Mouse (Mus musculus) cerebellum, adult 11 months (tissue): ENCODE data around the gene Actl6a.

Experiments used
- DNase-seq: peaks from one replicate; pipeline ENCODE4 v3.0.0; 2022

The Actl6a gene

DNA sequence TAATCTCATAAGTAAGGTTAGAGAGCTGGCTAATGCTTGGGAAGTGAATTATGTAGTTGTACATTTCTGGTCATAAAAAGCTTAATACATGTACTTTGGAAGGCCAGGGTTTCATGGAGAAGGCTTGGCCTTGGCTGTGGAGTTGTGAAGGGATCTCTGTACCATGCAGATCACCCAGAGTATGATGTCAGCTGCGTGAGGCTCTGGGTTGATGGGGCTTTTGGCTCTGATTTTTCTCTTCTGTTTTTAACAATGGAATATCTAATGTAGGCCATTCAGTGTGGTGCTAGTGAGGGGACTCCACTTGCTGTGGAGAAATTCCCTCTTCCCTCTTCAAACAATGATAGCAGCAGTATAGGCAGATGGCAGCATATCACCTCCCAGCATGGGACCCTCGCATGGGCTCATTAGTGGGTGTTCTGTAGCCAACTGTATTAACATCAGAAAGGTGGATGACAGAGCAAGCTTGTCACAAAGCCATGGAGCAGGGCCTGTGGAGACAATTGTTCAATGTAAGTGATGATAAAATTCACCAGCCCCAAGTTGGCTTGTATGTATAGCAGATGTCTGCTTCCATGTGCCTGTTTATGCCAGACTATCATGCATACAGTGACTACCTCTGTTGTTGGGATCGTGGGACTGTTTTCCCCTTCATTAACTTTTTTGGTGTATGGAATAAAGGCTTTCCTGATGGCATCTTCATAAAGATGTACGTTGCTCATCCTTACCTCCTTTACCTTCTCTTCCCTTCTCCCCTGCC lies 43.9 kb downstream of the Actl6a start:
- no peak for DNase-seq

DNA sequence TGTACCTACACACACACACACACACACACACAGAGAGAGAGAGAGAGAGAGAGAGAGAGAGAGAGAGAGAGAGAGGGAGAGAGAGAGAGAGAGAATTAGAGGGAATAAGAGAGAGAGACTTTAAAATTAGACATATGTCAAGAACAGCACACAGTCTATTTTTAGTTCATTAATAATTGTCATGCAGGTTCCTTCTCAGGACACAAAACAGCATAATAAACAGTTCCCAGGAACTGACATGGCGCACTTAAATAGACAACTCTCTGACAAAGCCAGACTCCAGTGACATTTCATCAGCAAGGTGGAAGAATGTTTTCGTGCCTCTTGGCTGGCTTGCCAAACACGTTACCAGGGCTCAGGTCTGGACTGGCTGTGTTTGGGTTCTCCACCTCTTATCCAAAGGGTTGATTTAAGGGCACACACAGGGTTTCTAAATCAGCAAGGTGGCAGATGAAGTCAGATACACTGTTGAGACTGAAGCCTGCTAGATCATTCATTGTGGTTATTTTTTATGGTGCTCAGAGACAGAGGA lies 48.4 kb downstream of the Actl6a start:
- DNase-seq, result no peak

DNA sequence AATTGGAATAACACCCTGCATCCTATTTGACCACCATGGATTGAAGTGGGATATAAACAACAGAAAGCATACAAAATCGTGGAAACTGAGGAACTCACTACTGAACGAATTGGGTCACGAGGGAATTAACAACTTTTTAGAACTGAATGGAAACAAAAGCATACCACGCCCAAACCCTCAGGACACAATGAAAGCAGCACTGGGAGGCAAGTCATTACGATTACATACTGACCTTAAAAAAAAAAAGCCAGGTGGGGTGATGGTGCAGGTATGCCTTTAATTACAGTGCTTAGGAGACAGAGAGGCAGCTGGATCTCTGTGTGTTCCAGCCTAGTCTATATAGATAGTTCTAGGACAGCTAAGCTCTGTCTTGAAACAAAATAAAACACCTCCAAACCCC lies 53.1 kb downstream of the Actl6a start:
- DNase-seq, result no peak

DNA sequence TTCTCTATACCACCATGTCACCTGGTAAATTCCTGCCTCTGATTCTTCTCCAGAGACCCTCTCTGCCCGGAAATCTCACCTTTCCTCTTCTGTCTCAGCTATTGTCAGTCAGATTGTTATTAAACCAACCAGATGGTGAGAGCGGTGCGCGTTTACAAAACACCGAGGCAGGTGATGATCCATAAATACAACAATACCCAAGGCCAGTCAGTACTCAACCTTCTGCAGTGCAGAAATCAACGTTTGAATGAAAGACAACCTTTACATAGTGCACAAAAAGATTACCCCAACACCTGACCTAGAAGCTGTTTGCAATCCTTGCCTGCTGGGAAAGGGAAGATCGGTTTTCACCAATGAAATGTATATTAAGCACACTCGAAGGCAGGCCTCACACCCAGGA lies 56.9 kb downstream of the Actl6a start:
- DNase-seq, result no peak

- no peak for DNase-seq
Observed at GRCm38 (mm10) chr3:32763902-32764301, 57.8 kb downstream of the Actl6a start.

- no peak for DNase-seq
Observed at GRCm38 (mm10) chr3:32770781-32771180, 64.7 kb downstream of the Actl6a start.
